Mouse (Mus musculus) forebrain, embryonic 14.5 days (tissue): ENCODE measurements around the gene Cct7. TPM values are rescaled to one million over a fixed set of nuclear protein-coding genes. Genes with fewer than 3 reads are reported as not detected.
"Not testable (repeated sequence)": the region's sequence is repeated elsewhere in the genome, so short reads cannot be mapped to it uniquely, and the experiment has no call there.

Experiments used
- ATAC-seq: fragments of 200-750 bp; cut with Nextera tagmentation; 2 replicates; pipeline ENCODE4 v1.8.0; 2017; ENCODE audit warnings: mild to moderate bottlenecking, moderate library complexity
- DNase-seq: peaks from one replicate; pipeline ENCODE4 v3.0.0-alpha.2; 2015; ENCODE audit warnings: low spot score
- H3K27ac ChIP-seq: fragments of 300-500 bp; sonication (generic); 2 replicates; pipeline ENCODE4 v1.5.1; 2014; ENCODE audit warnings: low read depth, mild to moderate bottlenecking, control low read depth, low read length, moderate library complexity
- H3K27me3 ChIP-seq: fragments of 300-500 bp; sonication (generic); replicated peaks from 2 replicates; pipeline ENCODE4 v1.6.1; 2014; ENCODE audit warnings: low read length, control low read depth, mixed read lengths; ENCODE audit not compliant: control insufficient read depth, insufficient read depth
- H3K36me3 ChIP-seq: fragments of 300-500 bp; sonication (generic); 2 replicates; pipeline ENCODE4 v1.6.1; 2014; ENCODE audit warnings: low read length, control low read depth; ENCODE audit not compliant: control insufficient read depth, insufficient read depth
- H3K4me1 ChIP-seq: fragments of 300-500 bp; sonication (generic); 2 replicates; pipeline ENCODE4 v1.6.1; 2014; ENCODE audit warnings: antibody characterized with exemption, low read length, control low read depth; ENCODE audit not compliant: control insufficient read depth, insufficient read depth
- H3K4me2 ChIP-seq: fragments of 300-500 bp; sonication (generic); 2 replicates; pipeline ENCODE4 v1.6.1; 2014; ENCODE audit warnings: mild to moderate bottlenecking, control low read depth, low read length
- H3K4me3 ChIP-seq: fragments of 300-500 bp; sonication (generic); 2 replicates; pipeline ENCODE4 v1.5.1; 2014; ENCODE audit warnings: low read depth, low read length, control low read depth
- H3K9ac ChIP-seq: fragments of 300-500 bp; sonication (generic); 2 replicates; pipeline ENCODE4 v1.6.1; 2014; ENCODE audit warnings: mild to moderate bottlenecking, low read length, control low read depth, moderate library complexity
- H3K9me3 ChIP-seq: fragments of 300-500 bp; sonication (generic); replicated peaks from 2 replicates; pipeline ENCODE4 v1.6.1; 2016; ENCODE audit warnings: low read length, control low read depth, mixed read lengths; ENCODE audit not compliant: control insufficient read depth
- WGBS: fragments of 180-500 bp; shearing (Covaris S2); extraction: QIAGEN DNeasy Blood & Tissue Kit; methylation state at CpG from one replicate; pipeline ENCODE4 v1.1.7; 2014; 5-methylcytosine and 5-hydroxymethylcytosine counted together
- polyA plus RNA-seq: library from polyadenylated mRNA; unstranded; fragments of >200 nt; fragmentation: Nextera tagmentation; extraction: Ambion mirVana; gene quantifications from 2 replicates; pipeline ENCODE4 v1.2.1, GENCODE M21; 2014

Cct7 gene
- polyA plus RNA-seq, 1 experiment from 2014 or later = 759 TPM

- no peaks in the 10 kb centered on the region for H3K4me1 ChIP-seq
- H3K27ac ChIP-seq = no peak overlapping the region
- H3K4me2 ChIP-seq = no peak overlapping the region
- H3K9me3 ChIP-seq = no peaks in the 10 kb centered on the region
- WGBS = 85% methylated on average over 5 of the region's 5 CpGs
- H3K27me3 ChIP-seq = no peaks in the 10 kb centered on the region
- H3K36me3 ChIP-seq = peaks cover 53% of the 10 kb centered on the region
- ATAC-seq = no peak
- DNase-seq = no peak
- H3K9ac ChIP-seq = no peak overlapping the region
- no peak overlapping the region for H3K4me3 ChIP-seq
Measured at GRCm38 (mm10) chr6:85445286-85445685, 6.0 kb upstream of the Cct7 start.

- Histone ChIP-seq H3K27ac (no peak overlapping the region), H3K4me3 (no peak overlapping the region), H3K4me2 (no peak overlapping the region), H3K36me3 (peaks cover 37% of the 10 kb centered on the region), H3K9ac (no peak overlapping the region), H3K9me3 (no peaks in the 10 kb centered on the region), H3K27me3 (no peaks in the 10 kb centered on the region), H3K4me1 (0 out of 2 replicates have a peak, but pooled peaks cover 2% of the 10 kb centered on the region)
- WGBS = 92% methylated on average over 6 of the region's 6 CpGs
- ATAC-seq = no peak
- DNase-seq = no peak
Measured at GRCm38 (mm10) chr6:85447351-85447750, 4.0 kb upstream of the Cct7 start.

GRCm38 (mm10) chr6:85450140-85450539 is 1.2 kb upstream of the Cct7 start:
- not testable (repeated sequence) for H3K27me3 ChIP-seq, H3K9ac ChIP-seq, H3K4me3 ChIP-seq, H3K9me3 ChIP-seq, H3K27ac ChIP-seq, ATAC-seq, DNase-seq
- 69% methylated on average over 1 of the region's 1 CpGs for whole genome bisulfite sequencing
- peaks cover 22% of the 10 kb centered on the region for H3K36me3 ChIP-seq
- H3K4me2 ChIP-seq = peak overlapping the region; percentile 86
- peaks cover 20% of the 10 kb centered on the region for H3K4me1 ChIP-seq

GRCm38 (mm10) chr6:85451664-85452410 is 523 bp downstream of the Cct7 start, which contains the start of gene Pradc1:
Gene Pradc1 (minus strand): TSS chr6:85451970.
- WGBS = 0% methylated on average over 54 of the region's 54 CpGs
- Histone ChIP-seq H3K36me3 (0 out of 2 replicates have a peak, but pooled peaks cover 6% of the 10 kb centered on the region), H3K9me3 (no peaks in the 10 kb centered on the region), H3K4me1 (peaks cover 28% of the 10 kb centered on the region), H3K9ac (peak within 1 kb of the TSS; percentile 96), H3K27me3 (no peaks in the 10 kb centered on the region), H3K4me2 (peak within 1 kb of the TSS; percentile 86), H3K4me3 (peak within 1 kb of the TSS; percentile 77), H3K27ac (peak within 1 kb of the TSS; percentile 92)
- DNase-seq (peak; percentile 100), ATAC-seq (peak; percentile 92)

- 0% methylated on average over 15 of the region's 15 CpGs for WGBS
- H3K9ac ChIP-seq = peak overlapping the region; percentile 96
- H3K9me3 ChIP-seq = no peaks in the 10 kb centered on the region
- H3K27ac ChIP-seq = peak overlapping the region; percentile 92
- peak; percentile 55 for DNase-seq
- 0 out of 2 replicates have a peak, but pooled peaks cover 2% of the 10 kb centered on the region for H3K36me3 ChIP-seq
- H3K27me3 ChIP-seq = no peaks in the 10 kb centered on the region
- peak overlapping the region; percentile 77 for H3K4me3 ChIP-seq
- peak overlapping the region; percentile 86 for H3K4me2 ChIP-seq
- H3K4me1 ChIP-seq = peaks cover 28% of the 10 kb centered on the region
- ATAC-seq = no peak
Measured at GRCm38 (mm10) chr6:85452411-85452665, 1.0 kb downstream of the Cct7 start.

GRCm38 (mm10) chr6:85452816-85453215 is 1.5 kb downstream of the Cct7 start:
- Histone ChIP-seq H3K27ac (peak overlapping the region; percentile 92; the same call in 1 of the 2 replicates), H3K4me2 (peak overlapping the region; percentile 86), H3K36me3 (no peaks in the 10 kb centered on the region), H3K27me3 (no peaks in the 10 kb centered on the region), H3K4me1 (peaks cover 28% of the 10 kb centered on the region), H3K9me3 (no peaks in the 10 kb centered on the region), H3K9ac (peak overlapping the region; percentile 96), H3K4me3 (peak overlapping the region; percentile 77)
- WGBS = 15% methylated on average over 7 of the region's 7 CpGs
- DNase-seq = no peak
- no peak for ATAC-seq

GRCm38 (mm10) chr6:85459621-85460020 is 8.3 kb downstream of the Cct7 start:
- WGBS = 91% methylated on average over 2 of the region's 2 CpGs
- peaks cover 8% of the 10 kb centered on the region; the same call in 1 of the 2 replicates for H3K4me1 ChIP-seq
- ATAC-seq = no peak
- no peak overlapping the region for H3K4me3 ChIP-seq
- H3K27me3 ChIP-seq = no peaks in the 10 kb centered on the region
- no peak overlapping the region for H3K9ac ChIP-seq
- no peak overlapping the region for H3K4me2 ChIP-seq
- DNase-seq = no peak
- no peak overlapping the region for H3K27ac ChIP-seq
- no peaks in the 10 kb centered on the region for H3K9me3 ChIP-seq
- peaks cover 57% of the 10 kb centered on the region for H3K36me3 ChIP-seq

- peak; percentile 62 for DNase-seq
- peaks cover 98% of the 10 kb centered on the region for H3K36me3 ChIP-seq
- no peak overlapping the region for H3K9ac ChIP-seq
- H3K27ac ChIP-seq = no peak overlapping the region
- no peaks in the 10 kb centered on the region for H3K27me3 ChIP-seq
- no peak overlapping the region for H3K4me3 ChIP-seq
- no peak overlapping the region for H3K4me2 ChIP-seq
- H3K9me3 ChIP-seq = no peaks in the 10 kb centered on the region
- ATAC-seq = no peak
- H3K4me1 ChIP-seq = no peaks in the 10 kb centered on the region
Measured at GRCm38 (mm10) chr6:85465381-85465780, 14.1 kb downstream of the Cct7 start.

- DNase-seq = no peak
- Histone ChIP-seq H3K27me3 (no peaks in the 10 kb centered on the region), H3K4me3 (no peak overlapping the region), H3K4me2 (no peak overlapping the region), H3K9me3 (no peaks in the 10 kb centered on the region), H3K36me3 (peaks cover 54% of the 10 kb centered on the region), H3K4me1 (no peaks in the 10 kb centered on the region), H3K27ac (no peak overlapping the region), H3K9ac (no peak overlapping the region)
- WGBS = 73% methylated on average over 5 of the region's 5 CpGs
- ATAC-seq = no peak
Measured at GRCm38 (mm10) chr6:85469660-85470430, 18.5 kb downstream of the Cct7 start.
